Mouse (Mus musculus): ENCODE measurements at regions not wholly inside any gene's neighbourhood (a gene's known extent, or its start where the extent isn't known, plus 50 kb on each side); places are given as distances from the start of the nearest gene placed in this dataset.
"Not testable (repeated sequence)": the region's sequence is repeated elsewhere in the genome, so short reads cannot be mapped to it uniquely, and the experiment has no call there.

GRCm38 (mm10) chr3:22681999-22682648, 605.7 kb downstream of the Tbl1xr1 start:
- DNase-seq (ENCODE audit: low read depth, low spot score) = no peak

- DNase-seq (ENCODE audit: low read depth, low spot score) = no peak
Measured at GRCm38 (mm10) chr3:22699317-22699716, 622.9 kb downstream of the Tbl1xr1 start.

- not testable (repeated sequence) for DNase-seq (ENCODE audit: low read depth, low spot score)
Measured at GRCm38 (mm10) chr3:22701486-22701885, 625.0 kb downstream of the Tbl1xr1 start.

- DNase-seq (ENCODE audit: low read depth, low spot score) = no peak
Measured at GRCm38 (mm10) chr3:22705673-22706072, 629.2 kb downstream of the Tbl1xr1 start.

- peak; percentile 19 for DNase-seq (ENCODE audit: low read depth, low spot score)
Measured at GRCm38 (mm10) chr3:22745026-22745425, 668.6 kb downstream of the Tbl1xr1 start.

Measured in telencephalon, adult 2 months (tissue).